Mouse (Mus musculus) lung, postnatal 10 days (tissue): ENCODE measurements around the gene Gm20896.
"Not testable (repeated sequence)": the region's sequence is repeated elsewhere in the genome, so short reads cannot be mapped to it uniquely, and the experiment has no call there.

Experiments used
- DNase-seq: peaks from one replicate; pipeline ENCODE4 v3.0.0; 2021

Gm20896 gene

GRCm38 (mm10) chrY:35921426-35921825 lies at the start of gene Gm20896:
TSS of gene Gm20896 (minus strand) at chrY:35921526.
- DNase-seq, result not testable (repeated sequence)
